Mouse (Mus musculus) stomach, postnatal 0 days (tissue): ENCODE data around the gene H2al1m.
"Not testable (repeated sequence)": the region's sequence is repeated elsewhere in the genome, so short reads cannot be mapped to it uniquely, and the experiment has no call there.

Experiments used
- CTCF ChIP-seq: IDR thresholded peaks from 2 replicates; pipeline ENCODE4 v1.5.1; 2016; ENCODE audit warnings: antibody characterized with exemption, low read depth, mild to moderate bottlenecking, moderate library complexity
- EP300 ChIP-seq: optimal IDR thresholded peaks from 2 replicates; pipeline ENCODE3; 2016; ENCODE audit warnings: antibody characterized with exemption

GRCm38 (mm10) chrX:9332366-9332962 is 48.9 kb downstream of the H2al1m start:
- TF ChIP-seq EP300, CTCF: not testable (repeated sequence)
